Mouse (Mus musculus) stomach, embryonic 16.5 days (tissue): ENCODE data around the gene Txnip. TPM values are rescaled to one million over a fixed set of nuclear protein-coding genes. Genes with fewer than 3 reads are reported as not detected.

Experiments
- ATAC-seq: fragments of 200-750 bp; cut with Nextera tagmentation; 2 replicates; pipeline ENCODE4 v1.8.0; 2017; ENCODE audit warnings: moderate number of reproducible peaks, moderate TSS enrichment; ENCODE audit not compliant: insufficient read depth, low FRiP score
- H3K27ac ChIP-seq: fragments of 300-500 bp; sonication (generic); 2 replicates; pipeline ENCODE4 v1.5.1; 2014; ENCODE audit warnings: low read length
- H3K27me3 ChIP-seq: fragments of 300-500 bp; sonication (generic); 2 replicates; pipeline ENCODE4 v1.6.1; 2014; ENCODE audit warnings: low read length, control low read depth, mixed read lengths; ENCODE audit not compliant: control insufficient read depth, insufficient read depth
- H3K36me3 ChIP-seq: fragments of 300-500 bp; sonication (generic); 2 replicates; pipeline ENCODE4 v1.6.1; 2014; ENCODE audit warnings: low read length; ENCODE audit not compliant: control insufficient read depth, insufficient read depth
- H3K4me1 ChIP-seq: fragments of 300-500 bp; sonication (generic); 2 replicates; pipeline ENCODE4 v1.6.1; 2014; ENCODE audit warnings: low read length, control low read depth, mixed read lengths; ENCODE audit not compliant: control insufficient read depth, insufficient read depth
- H3K4me2 ChIP-seq: fragments of 300-500 bp; sonication (generic); 2 replicates; pipeline ENCODE4 v1.6.1; 2014; ENCODE audit warnings: low read depth, low read length, mixed read lengths
- H3K4me3 ChIP-seq: fragments of 300-500 bp; sonication (generic); replicated peaks from 2 replicates; pipeline ENCODE4 v1.5.1; 2014; ENCODE audit warnings: mild to moderate bottlenecking, low read length
- H3K9ac ChIP-seq: fragments of 300-500 bp; sonication (generic); 2 replicates; pipeline ENCODE4 v1.6.1; 2014; ENCODE audit warnings: low read length
- H3K9me3 ChIP-seq: fragments of 300-500 bp; sonication (generic); replicated peaks from 2 replicates; pipeline ENCODE4 v1.6.1; 2016; ENCODE audit warnings: low read length, control low read depth; ENCODE audit not compliant: control insufficient read depth
- WGBS: fragments of 180-500 bp; shearing (Covaris S2); extraction: QIAGEN DNeasy Blood & Tissue Kit; methylation state at CpG from one replicate; pipeline ENCODE4 v1.1.7; 2014; 5-methylcytosine and 5-hydroxymethylcytosine counted together
- polyA plus RNA-seq: library from polyadenylated mRNA; unstranded; fragments of >200 nt; fragmentation: Nextera tagmentation; extraction: Ambion mirVana; gene quantifications from 2 replicates; pipeline ENCODE4 v1.2.1, GENCODE M21; 2015

The Txnip gene
- polyA plus RNA-seq, 1 experiment from 2014 or later: 179 TPM

DNA sequence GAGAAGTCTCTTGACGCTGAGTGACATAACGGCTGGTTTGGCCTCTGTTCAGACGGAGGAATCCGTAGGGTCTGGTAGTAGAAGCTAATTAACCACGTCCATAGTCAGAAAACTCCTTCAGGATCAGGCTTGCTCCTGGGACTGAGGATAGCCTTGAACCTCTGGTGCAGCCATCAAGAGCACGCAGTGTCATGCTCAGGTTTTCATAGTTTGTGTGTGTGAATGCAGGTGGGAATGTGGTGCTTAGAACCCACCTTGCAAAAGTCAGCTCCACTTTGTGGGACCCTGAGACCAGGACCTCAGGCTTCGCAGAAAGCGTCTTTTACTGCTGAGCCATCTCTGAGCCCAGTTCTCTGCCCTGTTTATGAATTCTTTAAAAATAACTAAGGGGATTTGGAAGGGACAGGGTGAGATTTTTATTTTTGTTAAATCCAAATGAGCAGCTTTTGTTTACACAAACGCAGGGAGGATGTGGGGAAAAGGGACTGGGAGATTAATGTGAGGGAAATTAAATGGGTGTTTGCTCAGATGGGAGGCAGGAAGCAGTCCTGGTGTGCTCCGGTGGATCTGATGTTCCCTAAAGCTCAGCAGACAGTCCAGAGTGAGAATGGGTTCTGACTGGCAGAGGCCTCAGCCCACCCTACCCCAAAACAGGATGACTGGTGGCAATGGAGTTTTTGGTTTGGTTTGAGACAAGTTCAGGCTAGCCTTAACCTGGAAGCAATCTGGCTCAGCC is 4.4 kb downstream of the Txnip start:
- WGBS: 38% methylated on average over 10 of the region's 10 CpGs
- Histone ChIP-seq H3K4me3 (peak overlapping the region; percentile 1; the same call in 1 of the 2 replicates), H3K4me2 (peak overlapping the region; percentile 65), H3K9ac (0 out of 2 replicates have a peak overlapping the region, but pooled peaks have one; percentile 13), H3K36me3 (peaks cover 21% of the 10 kb centered on the region; the same call in 1 of the 2 replicates), H3K27ac (peak overlapping the region; percentile 64), H3K27me3 (no peaks in the 10 kb centered on the region), H3K9me3 (no peaks in the 10 kb centered on the region), H3K4me1 (peaks cover 54% of the 10 kb centered on the region)
- no peak for ATAC-seq

- H3K9me3 ChIP-seq: no peaks in the 10 kb centered on the region
- peaks cover 54% of the 10 kb centered on the region for H3K4me1 ChIP-seq
- no peak overlapping the region for H3K4me3 ChIP-seq
- ATAC-seq: no peak
- no peak overlapping the region for H3K9ac ChIP-seq
- WGBS: 89% methylated on average over 8 of the region's 8 CpGs
- peaks cover 21% of the 10 kb centered on the region; the same call in 1 of the 2 replicates for H3K36me3 ChIP-seq
- no peak overlapping the region for H3K4me2 ChIP-seq
- no peaks in the 10 kb centered on the region for H3K27me3 ChIP-seq
- H3K27ac ChIP-seq: peak overlapping the region; percentile 67
Observed at GRCm38 (mm10) chr3:96563267-96563666, 5.5 kb downstream of the Txnip start.

DNA sequence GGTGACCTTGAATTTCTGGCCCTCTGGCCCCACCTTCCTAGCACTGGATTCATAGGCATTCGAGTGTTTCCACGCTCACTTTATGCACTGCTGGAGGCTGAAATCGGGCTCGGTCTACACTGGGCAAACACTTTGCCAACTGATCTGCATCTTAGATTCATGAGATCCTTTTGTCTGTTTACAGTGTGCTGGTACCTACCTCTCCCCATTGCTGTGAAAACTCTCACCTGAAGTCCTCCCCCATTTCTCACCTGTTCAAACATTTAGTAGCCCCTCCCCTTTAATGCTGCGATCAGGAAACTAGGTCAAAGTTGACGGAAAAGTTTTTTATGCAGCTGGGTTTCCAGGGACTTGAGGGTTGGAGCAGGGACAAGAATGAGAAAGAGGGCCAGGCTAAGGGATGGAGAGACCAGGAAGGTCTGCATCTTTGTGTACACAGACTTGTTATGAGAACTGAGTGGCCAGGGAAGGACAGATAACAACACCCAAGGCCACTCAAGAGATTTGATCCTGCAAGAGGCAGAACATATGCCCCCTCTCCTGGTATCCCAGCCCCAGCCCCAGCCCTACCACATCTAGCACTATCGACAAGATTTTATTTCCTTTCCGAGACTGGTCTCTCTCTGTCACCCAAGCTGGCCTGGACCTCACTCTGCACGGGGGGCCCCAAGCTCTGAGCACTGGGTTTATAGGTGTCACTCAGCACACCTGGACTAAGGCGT is 6.3 kb downstream of the Txnip start:
- H3K9ac ChIP-seq: peak overlapping the region; percentile 51
- 36% methylated on average over 10 of the region's 10 CpGs for WGBS
- H3K4me3 ChIP-seq: no peak overlapping the region
- H3K9me3 ChIP-seq: no peaks in the 10 kb centered on the region
- H3K36me3 ChIP-seq: peaks cover 21% of the 10 kb centered on the region; the same call in 1 of the 2 replicates
- peaks cover 54% of the 10 kb centered on the region for H3K4me1 ChIP-seq
- peak overlapping the region; percentile 88 for H3K27ac ChIP-seq
- peak; percentile 68 for ATAC-seq
- H3K4me2 ChIP-seq: 0 out of 2 replicates have a peak overlapping the region, but pooled peaks have one; percentile 7
- no peaks in the 10 kb centered on the region for H3K27me3 ChIP-seq

DNA sequence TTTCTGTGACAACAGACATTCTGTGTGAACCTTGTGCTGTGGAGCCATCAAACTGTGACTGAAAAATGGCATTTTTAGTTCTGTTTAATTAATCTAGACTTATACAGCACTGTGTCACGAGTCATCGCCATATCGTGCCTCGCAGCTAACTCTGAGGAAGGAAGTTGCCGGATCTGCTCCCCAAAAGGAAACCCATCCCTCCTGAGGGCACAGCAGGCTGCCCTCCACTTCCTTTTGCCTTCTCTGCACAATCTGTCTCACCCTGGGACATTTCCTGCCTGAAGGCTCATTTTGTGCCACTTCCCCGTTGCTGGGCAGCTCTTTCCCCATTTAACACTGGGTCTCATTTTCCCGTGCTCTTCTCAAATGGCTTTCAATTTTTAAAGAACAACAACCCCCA is 6.9 kb downstream of the Txnip start:
- Histone ChIP-seq H3K9me3 (no peaks in the 10 kb centered on the region), H3K27ac (peak overlapping the region; percentile 88), H3K4me3 (no peak overlapping the region), H3K27me3 (no peaks in the 10 kb centered on the region), H3K9ac (peak overlapping the region; percentile 51), H3K36me3 (peaks cover 18% of the 10 kb centered on the region; the same call in 1 of the 2 replicates), H3K4me2 (0 out of 2 replicates have a peak overlapping the region, but pooled peaks have one; percentile 7), H3K4me1 (peaks cover 49% of the 10 kb centered on the region)
- ATAC-seq: peak; percentile 30; the same call in 1 of the 2 replicates
- 42% methylated on average over 7 of the region's 7 CpGs for WGBS

DNA sequence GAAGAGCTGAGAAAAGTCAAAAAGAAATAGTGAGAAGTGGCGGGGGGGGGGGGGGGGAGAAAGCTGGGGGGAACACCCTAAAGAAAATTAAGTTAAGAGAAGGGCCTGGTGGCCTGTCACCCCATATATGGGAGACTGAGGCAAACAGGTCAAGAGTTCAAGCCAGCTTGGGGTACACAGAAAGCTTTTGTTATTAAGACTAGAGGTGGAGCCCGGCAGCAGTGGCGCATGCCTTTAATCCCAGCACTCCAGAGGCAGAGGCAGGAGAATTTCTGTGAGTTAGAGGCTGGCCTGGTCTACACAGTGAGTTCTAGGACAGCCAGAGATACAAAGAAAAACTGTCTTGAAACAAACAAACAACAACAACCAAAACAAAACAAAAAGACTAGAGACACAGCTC is 7.3 kb downstream of the Txnip start:
- Histone ChIP-seq H3K4me2 (0 out of 2 replicates have a peak overlapping the region, but pooled peaks have one; percentile 7), H3K4me1 (peaks cover 44% of the 10 kb centered on the region)

GRCm38 (mm10) chr3:96566661-96567450 is 9.1 kb downstream of the Txnip start:
- H3K4me3 ChIP-seq: no peak overlapping the region
- H3K36me3 ChIP-seq: no peaks in the 10 kb centered on the region
- no peaks in the 10 kb centered on the region for H3K27me3 ChIP-seq
- H3K9me3 ChIP-seq: no peaks in the 10 kb centered on the region
- peaks cover 29% of the 10 kb centered on the region for H3K4me1 ChIP-seq
- H3K27ac ChIP-seq: peak overlapping the region; percentile 46
- 74% methylated on average over 8 of the region's 8 CpGs for WGBS
- H3K4me2 ChIP-seq: no peak overlapping the region
- ATAC-seq: no peak
- H3K9ac ChIP-seq: no peak overlapping the region

More for the DNA sequence above, 7.3 kb downstream of the Txnip start:
- WGBS: 78% methylated on average over 3 of the region's 3 CpGs
- H3K9me3 ChIP-seq: no peaks in the 10 kb centered on the region
- no peak for ATAC-seq
- H3K27me3 ChIP-seq: no peaks in the 10 kb centered on the region
- H3K9ac ChIP-seq: no peak overlapping the region
- H3K36me3 ChIP-seq: peaks cover 13% of the 10 kb centered on the region; the same call in 1 of the 2 replicates
- H3K27ac ChIP-seq: peak overlapping the region; percentile 88
- H3K4me3 ChIP-seq: no peak overlapping the region

DNA sequence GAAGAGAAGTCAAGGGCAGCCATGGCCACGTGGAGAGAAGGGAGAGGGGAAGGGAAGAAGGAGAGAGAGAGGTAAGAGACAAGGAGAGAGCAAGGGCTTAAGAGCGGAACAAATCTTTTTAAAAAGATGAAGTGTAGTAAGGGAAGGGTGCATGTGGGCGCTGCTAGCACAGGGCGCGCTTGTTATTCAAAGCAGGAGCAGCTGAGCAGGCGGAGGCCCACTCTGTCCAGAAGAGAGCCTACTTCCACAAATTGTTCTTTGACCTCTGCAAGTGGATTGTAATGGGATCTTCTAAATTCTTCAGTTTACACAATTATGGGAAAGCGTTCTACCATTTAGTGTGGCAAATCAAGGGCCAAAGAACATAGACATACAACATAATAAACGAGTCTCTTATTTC is 10.8 kb downstream of the Txnip start:
- peaks cover 19% of the 10 kb centered on the region for H3K4me1 ChIP-seq
- no peak for ATAC-seq

GRCm38 (mm10) chr3:96569506-96569905 is 11.7 kb downstream of the Txnip start:
- no peaks in the 10 kb centered on the region for H3K36me3 ChIP-seq
- H3K4me2 ChIP-seq: no peak overlapping the region
- H3K9ac ChIP-seq: no peak overlapping the region
- no peaks in the 10 kb centered on the region for H3K27me3 ChIP-seq
- no peak overlapping the region for H3K4me3 ChIP-seq
- no peak overlapping the region for H3K27ac ChIP-seq
- ATAC-seq: no peak
- no peaks in the 10 kb centered on the region for H3K9me3 ChIP-seq
- peaks cover 10% of the 10 kb centered on the region for H3K4me1 ChIP-seq
- WGBS: 92% methylated on average over 13 of the region's 13 CpGs

More for the DNA sequence above, 10.8 kb downstream of the Txnip start:
- no peaks in the 10 kb centered on the region for H3K9me3 ChIP-seq
- no peak overlapping the region for H3K9ac ChIP-seq
- H3K27me3 ChIP-seq: no peaks in the 10 kb centered on the region
- no peak overlapping the region for H3K27ac ChIP-seq
- 74% methylated on average over 8 of the region's 8 CpGs for WGBS
- H3K4me3 ChIP-seq: no peak overlapping the region
- H3K4me2 ChIP-seq: no peak overlapping the region
- H3K36me3 ChIP-seq: no peaks in the 10 kb centered on the region
